Mouse (Mus musculus) hindbrain, embryonic 11.5 days (tissue): ENCODE results near the gene Acot11. TPM values are rescaled to one million over a fixed set of nuclear protein-coding genes. Genes with fewer than 3 reads are reported as not detected.
"Not testable (repeated sequence)": the region's sequence is repeated elsewhere in the genome, so short reads cannot be mapped to it uniquely, and the experiment has no call there.

Experiments
- ATAC-seq: fragments of 200-750 bp; cut with Nextera tagmentation; 2 replicates; pipeline ENCODE4 v1.8.0; 2017; ENCODE audit warnings: mild to moderate bottlenecking, moderate TSS enrichment, moderate library complexity; ENCODE audit not compliant: low FRiP score
- DNase-seq: peaks from one replicate; pipeline ENCODE4 v3.0.0-alpha.2; 2015; ENCODE audit warnings: low spot score
- H3K27ac ChIP-seq: fragments of 300-500 bp; sonication (generic); 2 replicates; pipeline ENCODE4 v1.5.1; 2014; ENCODE audit warnings: mild to moderate bottlenecking, low read depth, low read length
- H3K27me3 ChIP-seq: fragments of 300-500 bp; sonication (generic); 2 replicates; pipeline ENCODE4 v1.6.1; 2014; ENCODE audit warnings: mild to moderate bottlenecking, low read length, moderate library complexity, mixed read lengths; ENCODE audit not compliant: control insufficient read depth, insufficient read depth
- H3K36me3 ChIP-seq: fragments of 300-500 bp; sonication (generic); 2 replicates; pipeline ENCODE4 v1.6.1; 2014; ENCODE audit warnings: mild to moderate bottlenecking, low read length, moderate library complexity, mixed read lengths; ENCODE audit not compliant: control insufficient read depth, insufficient read depth
- H3K4me1 ChIP-seq: fragments of 300-500 bp; sonication (generic); replicated peaks from 2 replicates; pipeline ENCODE4 v1.6.1; 2014; ENCODE audit warnings: low read length, mixed read lengths; ENCODE audit not compliant: control insufficient read depth, insufficient read depth
- H3K4me2 ChIP-seq: fragments of 300-500 bp; sonication (generic); replicated peaks from 2 replicates; pipeline ENCODE4 v1.6.1; 2014; ENCODE audit warnings: mild to moderate bottlenecking, low read depth, low read length
- H3K4me3 ChIP-seq: fragments of 300-500 bp; sonication (generic); 2 replicates; pipeline ENCODE4 v1.5.1; 2014; ENCODE audit warnings: low read depth, low read length
- H3K9ac ChIP-seq: fragments of 300-500 bp; sonication (generic); 2 replicates; pipeline ENCODE4 v1.6.1; 2014; ENCODE audit warnings: low read depth, low read length
- H3K9me3 ChIP-seq: fragments of 300-500 bp; sonication (generic); 2 replicates; pipeline ENCODE4 v1.6.1; 2016; ENCODE audit warnings: low read length; ENCODE audit not compliant: control insufficient read depth
- WGBS: fragments of 180-500 bp; shearing (Covaris S2); extraction: QIAGEN DNeasy Blood & Tissue Kit; methylation state at CpG from one replicate; pipeline ENCODE4 v1.1.7; 2014; 5-methylcytosine and 5-hydroxymethylcytosine counted together
- polyA plus RNA-seq: library from polyadenylated mRNA; unstranded; fragments of >200 nt; fragmentation: Nextera tagmentation; extraction: Ambion mirVana; gene quantifications from 2 replicates; pipeline ENCODE4 v1.2.1, GENCODE M21; 2014

The Acot11 gene
- polyA plus RNA-seq, 1 experiment from 2014 or later: 1.4 TPM

- peaks cover 8% of the 10 kb centered on the region; the same call in 1 of the 2 replicates for H3K27me3 ChIP-seq
- WGBS: 79% methylated on average over 4 of the region's 4 CpGs
- H3K9me3 ChIP-seq: no peaks in the 10 kb centered on the region
Measured at GRCm38 (mm10) chr4:106803781-106804180, 1.0 kb downstream of the Acot11 start.

GRCm38 (mm10) chr4:106799772-106800336 lies 4.9 kb downstream of the Acot11 start:
- Histone ChIP-seq H3K27me3 (peaks cover 5% of the 10 kb centered on the region; the same call in 1 of the 2 replicates), H3K4me3 (peak overlapping the region; percentile 12; the same call in 1 of the 2 replicates), H3K27ac (no peak overlapping the region), H3K36me3 (no peaks in the 10 kb centered on the region), H3K9me3 (no peaks in the 10 kb centered on the region), H3K4me1 (0 out of 2 replicates have a peak, but pooled peaks cover 3% of the 10 kb centered on the region), H3K4me2 (peak overlapping the region; percentile 31), H3K9ac (no peak overlapping the region)
- peak; percentile 70 for ATAC-seq
- peak; percentile 77 for DNase-seq
- 5% methylated on average over 15 of the region's 15 CpGs for WGBS

More at GRCm38 (mm10) chr4:106803781-106804180, 1.0 kb downstream of the Acot11 start:
- Histone ChIP-seq H3K36me3 (no peaks in the 10 kb centered on the region), H3K9ac (no peak overlapping the region), H3K4me1 (peaks cover 5% of the 10 kb centered on the region; the same call in 1 of the 2 replicates), H3K4me3 (no peak overlapping the region), H3K4me2 (no peak overlapping the region), H3K27ac (no peak overlapping the region)
- DNase-seq (no peak), ATAC-seq (no peak)

DNA sequence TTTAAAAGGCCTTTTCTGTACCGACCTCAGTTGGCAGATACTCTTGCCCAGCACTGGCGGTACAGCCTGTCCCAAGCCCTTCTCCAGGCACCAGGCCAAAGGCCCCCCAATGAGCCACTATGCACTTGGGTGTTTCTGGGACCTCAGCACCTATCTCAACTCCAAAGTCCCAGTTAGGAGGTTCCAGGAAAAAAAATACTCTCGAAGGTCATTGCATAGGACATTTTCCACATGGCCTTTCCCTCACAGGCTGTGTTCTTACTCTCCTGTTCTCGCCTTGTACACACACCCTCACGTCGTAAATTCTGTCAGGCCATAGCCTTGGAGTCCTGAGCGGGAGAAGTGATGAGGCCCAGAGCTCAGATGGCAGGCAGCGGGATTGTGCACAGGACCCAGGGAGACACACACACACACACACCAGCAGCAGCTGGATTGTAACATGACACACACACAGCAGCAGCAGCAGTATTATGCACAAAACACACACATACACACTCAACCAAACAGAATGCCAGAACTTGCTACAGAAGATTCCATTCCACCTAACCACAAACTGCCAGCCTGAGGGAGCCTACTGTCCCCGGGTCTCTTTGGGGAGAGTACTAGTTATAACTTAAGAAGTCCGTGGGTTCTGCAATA lies 5.8 kb downstream of the Acot11 start:
- 67% methylated on average over 10 of the region's 10 CpGs for WGBS
- DNase-seq (no peak), ATAC-seq (no peak)
- Histone ChIP-seq H3K27ac (no peak overlapping the region), H3K4me3 (no peak overlapping the region), H3K4me1 (0 out of 2 replicates have a peak, but pooled peaks cover 3% of the 10 kb centered on the region), H3K9ac (no peak overlapping the region), H3K9me3 (no peaks in the 10 kb centered on the region), H3K36me3 (no peaks in the 10 kb centered on the region), H3K4me2 (no peak overlapping the region), H3K27me3 (peaks cover 1% of the 10 kb centered on the region; the same call in 1 of the 2 replicates)

DNA sequence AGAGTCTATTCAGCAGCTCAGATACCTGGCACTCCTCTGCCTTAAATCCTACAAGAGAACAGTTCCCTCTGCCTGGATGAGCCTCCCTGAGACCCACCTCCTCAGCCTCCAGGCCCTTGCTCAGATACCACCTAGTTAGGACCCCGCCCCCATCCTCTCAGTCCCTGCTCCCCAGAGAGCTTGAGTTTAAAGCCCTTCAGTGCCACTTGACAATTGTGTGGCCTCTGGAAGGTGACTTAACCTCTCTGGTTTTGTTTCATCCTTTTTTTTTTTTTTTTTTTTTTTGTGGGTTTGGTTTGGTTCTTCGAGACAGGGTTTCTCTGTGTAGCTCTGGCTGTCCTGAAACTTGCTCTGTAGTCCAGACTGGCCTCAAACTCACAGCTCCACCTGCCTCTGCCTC lies 9.5 kb downstream of the Acot11 start:
- Histone ChIP-seq H3K9ac (no peak overlapping the region), H3K27me3 (no peaks in the 10 kb centered on the region), H3K9me3 (no peaks in the 10 kb centered on the region), H3K27ac (no peak overlapping the region), H3K36me3 (no peaks in the 10 kb centered on the region), H3K4me2 (no peak overlapping the region), H3K4me1 (0 out of 2 replicates have a peak, but pooled peaks cover 3% of the 10 kb centered on the region), H3K4me3 (no peak overlapping the region)
- ATAC-seq: no peak
- no peak for DNase-seq
- WGBS: 86% methylated on average over 2 of the region's 2 CpGs

GRCm38 (mm10) chr4:106794247-106794646 lies 10.6 kb downstream of the Acot11 start:
- DNase-seq (no peak), ATAC-seq (no peak)
- H3K27ac ChIP-seq: no peak overlapping the region

DNA sequence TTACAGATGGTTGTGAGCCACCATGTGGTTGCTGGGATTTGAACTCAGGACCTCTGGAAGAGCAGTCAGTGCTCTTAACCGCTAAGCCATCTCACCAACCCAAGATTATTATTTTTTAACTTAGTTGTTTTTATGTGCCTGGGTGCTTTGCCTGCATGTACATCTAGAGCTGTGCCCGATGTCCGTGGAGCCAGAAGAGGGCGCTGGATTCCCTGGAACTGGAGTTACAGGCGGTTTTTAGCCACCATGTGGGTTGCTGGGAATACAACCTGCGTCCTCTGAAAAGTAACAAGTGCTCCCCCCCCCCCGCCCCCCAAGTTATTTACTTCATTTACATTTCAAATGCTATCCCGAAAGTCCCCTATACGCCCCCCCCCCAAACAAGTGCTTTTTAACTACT lies 11.0 kb downstream of the Acot11 start:
- not testable (repeated sequence) for DNase-seq, H3K9ac ChIP-seq, ATAC-seq, H3K4me2 ChIP-seq, H3K4me1 ChIP-seq, H3K27ac ChIP-seq, H3K9me3 ChIP-seq, H3K27me3 ChIP-seq, H3K4me3 ChIP-seq, H3K36me3 ChIP-seq
- WGBS: 89% methylated on average over 9 of the region's 9 CpGs

More at GRCm38 (mm10) chr4:106794247-106794646, 10.6 kb downstream of the Acot11 start:
- no peak overlapping the region for H3K4me3 ChIP-seq
- no peak overlapping the region for H3K4me2 ChIP-seq
- no peaks in the 10 kb centered on the region for H3K4me1 ChIP-seq
- no peak overlapping the region for H3K9ac ChIP-seq
- H3K9me3 ChIP-seq: no peaks in the 10 kb centered on the region
- H3K36me3 ChIP-seq: no peaks in the 10 kb centered on the region
- 91% methylated on average over 7 of the region's 7 CpGs for WGBS
- H3K27me3 ChIP-seq: no peaks in the 10 kb centered on the region

DNA sequence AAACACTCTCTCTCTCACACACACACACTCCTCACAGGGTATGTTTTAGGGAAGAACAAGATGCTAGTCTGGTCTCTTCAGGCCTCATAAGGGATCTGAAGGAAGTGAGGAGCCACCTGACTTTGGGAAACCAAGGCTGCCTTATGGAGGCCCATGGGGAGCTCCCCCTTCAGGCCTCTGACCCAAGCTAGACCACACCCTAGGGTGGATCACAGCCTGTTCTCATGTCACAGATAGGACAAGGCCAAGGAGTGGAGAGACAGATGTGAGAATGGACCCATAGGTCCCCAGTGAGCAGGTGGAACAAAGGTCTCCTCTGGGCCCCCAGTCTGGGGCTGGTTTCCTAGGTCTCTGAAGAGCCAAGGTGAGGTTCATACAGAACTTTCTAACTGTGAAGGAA lies 12.5 kb downstream of the Acot11 start:
- Histone ChIP-seq H3K4me1 (peaks cover 4% of the 10 kb centered on the region; the same call in 1 of the 2 replicates), H3K9me3 (no peaks in the 10 kb centered on the region), H3K27ac (no peak overlapping the region), H3K4me2 (no peak overlapping the region), H3K27me3 (no peaks in the 10 kb centered on the region), H3K9ac (no peak overlapping the region), H3K36me3 (no peaks in the 10 kb centered on the region), H3K4me3 (no peak overlapping the region)
- ATAC-seq (no peak), DNase-seq (no peak)

DNA sequence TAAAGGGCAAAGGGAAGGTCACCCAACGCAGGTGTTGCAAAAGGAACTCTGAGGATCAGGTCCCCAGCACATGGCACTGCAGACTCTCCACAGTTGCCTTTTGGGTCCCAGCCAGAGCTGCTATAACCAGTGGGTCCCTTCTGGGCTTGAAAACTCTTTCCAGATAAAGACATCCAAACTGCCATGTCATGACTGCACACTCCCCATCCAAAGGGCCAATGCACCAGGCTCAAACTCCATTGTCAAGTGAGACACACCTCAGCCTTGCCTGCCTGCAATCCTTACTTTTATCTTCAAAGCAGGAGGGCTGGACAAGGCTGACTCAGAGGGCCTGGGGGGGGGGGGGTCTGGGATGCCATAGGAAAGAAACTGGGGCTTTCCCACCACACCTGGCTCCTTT lies 13.9 kb downstream of the Acot11 start:
- no peak for ATAC-seq
- peaks cover 10% of the 10 kb centered on the region for H3K4me1 ChIP-seq
- no peaks in the 10 kb centered on the region for H3K27me3 ChIP-seq
- H3K27ac ChIP-seq: no peak overlapping the region
- no peak for DNase-seq
- no peak overlapping the region for H3K4me3 ChIP-seq
- H3K4me2 ChIP-seq: no peak overlapping the region
- H3K9ac ChIP-seq: no peak overlapping the region
- H3K36me3 ChIP-seq: no peaks in the 10 kb centered on the region
- WGBS: 89% methylated on average over 1 of the region's 1 CpGs
- H3K9me3 ChIP-seq: no peaks in the 10 kb centered on the region

DNA sequence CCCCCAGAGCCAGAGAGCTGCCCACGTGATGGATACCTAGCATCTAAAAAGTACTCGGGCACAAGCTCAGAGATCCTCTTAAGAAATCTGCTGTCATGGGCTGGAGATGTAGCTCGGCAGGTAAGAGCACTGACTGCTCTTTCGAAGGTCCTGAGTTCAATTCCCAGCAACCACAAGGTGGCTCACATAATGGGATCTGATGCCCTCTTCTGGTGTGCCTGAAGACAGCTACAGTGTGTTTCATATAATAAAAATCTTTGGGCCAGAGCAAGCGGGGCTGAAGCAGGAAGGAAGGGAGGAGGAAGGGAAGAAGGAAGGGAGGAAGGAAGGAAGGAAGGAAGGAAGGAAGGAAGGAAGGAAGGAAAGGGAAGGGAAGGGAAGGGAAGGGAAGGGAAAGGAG lies 14.6 kb downstream of the Acot11 start:
- not testable (repeated sequence) for H3K36me3 ChIP-seq, DNase-seq, H3K27me3 ChIP-seq, H3K4me3 ChIP-seq, ATAC-seq, H3K9me3 ChIP-seq, H3K4me2 ChIP-seq, H3K9ac ChIP-seq, H3K27ac ChIP-seq
- WGBS: 84% methylated on average over 5 of the region's 5 CpGs
- H3K4me1 ChIP-seq: peaks cover 16% of the 10 kb centered on the region
